Mouse (Mus musculus) hindbrain, embryonic 16.5 days (tissue): Measurements from ENCODE around the gene Sema7a. TPM values are rescaled to one million over a fixed set of nuclear protein-coding genes. Genes with fewer than 3 reads are reported as not detected.

Experiments
- ATAC-seq: fragments of 200-750 bp; cut with Nextera tagmentation; 2 replicates; pipeline ENCODE4 v1.8.0; 2017; ENCODE audit warnings: moderate TSS enrichment, moderate library complexity
- H3K27ac ChIP-seq: fragments of 300-500 bp; sonication (generic); 2 replicates; pipeline ENCODE4 v1.5.1; 2014; ENCODE audit warnings: low read depth, mild to moderate bottlenecking, control low read depth, low read length, moderate library complexity
- H3K27me3 ChIP-seq: fragments of 300-500 bp; sonication (generic); replicated peaks from 2 replicates; pipeline ENCODE4 v1.6.1; 2014; ENCODE audit warnings: low read length; ENCODE audit not compliant: control insufficient read depth, insufficient read depth
- H3K36me3 ChIP-seq: fragments of 300-500 bp; sonication (generic); 2 replicates; pipeline ENCODE4 v1.6.1; 2014; ENCODE audit warnings: mild to moderate bottlenecking, low read length, moderate library complexity, mixed read lengths; ENCODE audit not compliant: control insufficient read depth, insufficient read depth
- H3K4me1 ChIP-seq: fragments of 300-500 bp; sonication (generic); 2 replicates; pipeline ENCODE4 v1.6.1; 2014; ENCODE audit warnings: low read depth, low read length; ENCODE audit not compliant: control insufficient read depth, insufficient read depth
- H3K4me2 ChIP-seq: fragments of 300-500 bp; sonication (generic); 2 replicates; pipeline ENCODE4 v1.6.1; 2014; ENCODE audit warnings: mild to moderate bottlenecking, low read length, control low read depth, moderate library complexity
- H3K4me3 ChIP-seq: fragments of 300-500 bp; sonication (generic); 2 replicates; pipeline ENCODE4 v1.5.1; 2014; ENCODE audit warnings: mild to moderate bottlenecking, low read length, control low read depth, moderate library complexity
- H3K9ac ChIP-seq: fragments of 300-500 bp; sonication (generic); 2 replicates; pipeline ENCODE4 v1.6.1; 2014; ENCODE audit warnings: low read depth, mild to moderate bottlenecking, control low read depth, low read length, moderate library complexity
- H3K9me3 ChIP-seq: fragments of 300-500 bp; sonication (generic); 2 replicates; pipeline ENCODE4 v1.6.1; 2014; ENCODE audit warnings: mild to moderate bottlenecking, low read length, moderate library complexity; ENCODE audit not compliant: control insufficient read depth
- WGBS: fragments of 180-500 bp; shearing (Covaris S2); extraction: QIAGEN DNeasy Blood & Tissue Kit; methylation state at CpG from one replicate; pipeline ENCODE4 v1.1.7; 2014; 5-methylcytosine and 5-hydroxymethylcytosine counted together
- polyA plus RNA-seq: library from polyadenylated mRNA; unstranded; fragments of >200 nt; fragmentation: Nextera tagmentation; extraction: Ambion mirVana; gene quantifications from 2 replicates; pipeline ENCODE4 v1.2.1, GENCODE M21; 2015

Sema7a gene
- polyA plus RNA-seq, 1 experiment from 2014 or later: 2.9 TPM

GRCm38 (mm10) chr9:57968783-57969542 is 29.1 kb downstream of the Sema7a start:
- no peak for ATAC-seq
- no peak overlapping the region for H3K27ac ChIP-seq
- 95% methylated on average over 8 of the region's 8 CpGs for WGBS

GRCm38 (mm10) chr9:57969736-57970495 is 30.0 kb downstream of the Sema7a start:
- Histone ChIP-seq H3K4me3 (no peak overlapping the region), H3K4me2 (no peak overlapping the region), H3K9ac (no peak overlapping the region), H3K36me3 (no peaks in the 10 kb centered on the region), H3K4me1 (no peaks in the 10 kb centered on the region), H3K9me3 (no peaks in the 10 kb centered on the region), H3K27ac (no peak overlapping the region), H3K27me3 (no peaks in the 10 kb centered on the region)
- 77% methylated on average over 11 of the region's 11 CpGs for WGBS
- ATAC-seq: no peak

More at GRCm38 (mm10) chr9:57968783-57969542, 29.1 kb downstream of the Sema7a start:
- H3K9me3 ChIP-seq: no peaks in the 10 kb centered on the region
- H3K9ac ChIP-seq: no peak overlapping the region
- no peak overlapping the region for H3K4me2 ChIP-seq
- H3K4me1 ChIP-seq: no peaks in the 10 kb centered on the region; the same call in 1 of the 2 replicates
- H3K27me3 ChIP-seq: no peaks in the 10 kb centered on the region
- H3K36me3 ChIP-seq: no peaks in the 10 kb centered on the region
- no peak overlapping the region for H3K4me3 ChIP-seq

- Histone ChIP-seq H3K4me1 (no peaks in the 10 kb centered on the region), H3K9me3 (no peaks in the 10 kb centered on the region), H3K27ac (no peak overlapping the region), H3K9ac (no peak overlapping the region), H3K27me3 (no peaks in the 10 kb centered on the region), H3K36me3 (no peaks in the 10 kb centered on the region), H3K4me3 (no peak overlapping the region), H3K4me2 (no peak overlapping the region)
- 93% methylated on average over 5 of the region's 5 CpGs for WGBS
- no peak for ATAC-seq
Measured at GRCm38 (mm10) chr9:57971413-57971812, 31.5 kb downstream of the Sema7a start.

- no peak overlapping the region for H3K4me2 ChIP-seq
- WGBS: 68% methylated on average over 9 of the region's 9 CpGs
Measured at GRCm38 (mm10) chr9:57972141-57972591, 32.3 kb downstream of the Sema7a start.

GRCm38 (mm10) chr9:57972776-57973439 is 33.0 kb downstream of the Sema7a start:
- no peaks in the 10 kb centered on the region for H3K36me3 ChIP-seq
- no peaks in the 10 kb centered on the region for H3K9me3 ChIP-seq
- no peaks in the 10 kb centered on the region for H3K4me1 ChIP-seq
- H3K27me3 ChIP-seq: no peaks in the 10 kb centered on the region
- no peak overlapping the region for H3K9ac ChIP-seq
- no peak overlapping the region for H3K27ac ChIP-seq
- no peak overlapping the region for H3K4me2 ChIP-seq
- no peak overlapping the region for H3K4me3 ChIP-seq
- ATAC-seq: no peak
- WGBS: 63% methylated on average over 9 of the region's 9 CpGs

More at GRCm38 (mm10) chr9:57972141-57972591, 32.3 kb downstream of the Sema7a start:
- no peaks in the 10 kb centered on the region for H3K36me3 ChIP-seq
- ATAC-seq: no peak
- no peak overlapping the region; the same call in 1 of the 2 replicates for H3K9ac ChIP-seq
- H3K4me1 ChIP-seq: no peaks in the 10 kb centered on the region
- no peak overlapping the region for H3K27ac ChIP-seq
- no peaks in the 10 kb centered on the region for H3K27me3 ChIP-seq
- no peaks in the 10 kb centered on the region for H3K9me3 ChIP-seq
- H3K4me3 ChIP-seq: no peak overlapping the region

- ATAC-seq: no peak
- Histone ChIP-seq H3K4me1 (no peaks in the 10 kb centered on the region), H3K27ac (no peak overlapping the region), H3K4me2 (no peak overlapping the region), H3K4me3 (no peak overlapping the region), H3K27me3 (no peaks in the 10 kb centered on the region), H3K9me3 (no peaks in the 10 kb centered on the region), H3K36me3 (no peaks in the 10 kb centered on the region), H3K9ac (no peak overlapping the region)
- WGBS: 79% methylated on average over 6 of the region's 6 CpGs
Measured at GRCm38 (mm10) chr9:57973440-57974066, 33.6 kb downstream of the Sema7a start.

- Histone ChIP-seq H3K27ac (no peak overlapping the region), H3K9me3 (no peaks in the 10 kb centered on the region), H3K4me1 (no peaks in the 10 kb centered on the region), H3K36me3 (no peaks in the 10 kb centered on the region), H3K4me2 (no peak overlapping the region), H3K4me3 (no peak overlapping the region), H3K9ac (no peak overlapping the region), H3K27me3 (no peaks in the 10 kb centered on the region)
- WGBS: 74% methylated on average over 5 of the region's 5 CpGs
- ATAC-seq: no peak
Measured at GRCm38 (mm10) chr9:57974221-57974620, 34.3 kb downstream of the Sema7a start.

- Histone ChIP-seq H3K9ac (no peak overlapping the region), H3K9me3 (no peaks in the 10 kb centered on the region), H3K27ac (no peak overlapping the region), H3K4me1 (no peaks in the 10 kb centered on the region), H3K27me3 (no peaks in the 10 kb centered on the region), H3K4me3 (no peak overlapping the region), H3K36me3 (no peaks in the 10 kb centered on the region), H3K4me2 (no peak overlapping the region)
- WGBS: 91% methylated on average over 5 of the region's 5 CpGs
- ATAC-seq: no peak
Measured at GRCm38 (mm10) chr9:57975200-57975821, 35.4 kb downstream of the Sema7a start.
